Mouse (Mus musculus): ENCODE data around the gene Rara.
"Not testable (repeated sequence)": the region's sequence is repeated elsewhere in the genome, so short reads cannot be mapped to it uniquely, and the experiment has no call there.

GRCm38 (mm10) chr11:98933847-98934246 is 6.2 kb downstream of the Rara start:
- not testable (repeated sequence) for TF ChIP-seq POLR2A (IDR thresholded peaks at IDR 0.05; ENCODE audit: low read depth, low read length); CTCF (IDR thresholded peaks at IDR 0.05; ENCODE audit: extremely low read depth, insufficient read depth, insufficient read length, insufficient replicate concordance)

Measured in spleen, adult 2 months (tissue).